12 mouse cellular contexts compared by ENCODE assay signal in genomic region chr9:65752632-65753031, GRCm38 (mm10).
DNase-seq lines count a peak whose midpoint lies in the region; ATAC-seq and TF ChIP-seq lines count a peak whose summit lies in the region.
"Had no signal": no experiment of that assay in that cellular context is flagged by ENCODE, and none has a peak within 500 bp of the region (broad histone marks: within the 10 kb centered on the region; RNA-seq: fewer than 3 reads in every experiment).

No protein-coding gene starts in this region.

- H3K4me1 ChIP-seq in neural tube, embryonic 15.5 days, result peaks cover 20% of the 10 kb centered on the region
- peaks cover 17% of the 10 kb centered on the region; the same call in 1 of the 2 replicates for H3K4me1 ChIP-seq in midbrain, embryonic 14.5 days (ENCODE audit: control insufficient read depth, insufficient read depth, low read length)

- WGBS in neural tube, embryonic 15.5 days, result 95% methylated on average over 3 of the region's 3 CpGs
- WGBS in midbrain, embryonic 14.5 days, result 98% methylated on average over 3 of the region's 3 CpGs

- no peak overlapping the region for H3K27ac ChIP-seq in left cerebral cortex, adult 2 months
- H3K27ac ChIP-seq in neural tube, embryonic 15.5 days (replicated peaks), result no peak overlapping the region
- H3K27ac ChIP-seq in midbrain, embryonic 14.5 days (replicated peaks; ENCODE audit: low read depth, low read length), result no peak overlapping the region

- H3K36me3 ChIP-seq in neural tube, embryonic 15.5 days, result no peaks in the 10 kb centered on the region
- H3K36me3 ChIP-seq in midbrain, embryonic 14.5 days (ENCODE audit: control insufficient read depth, insufficient read depth, low read length), result no peaks in the 10 kb centered on the region

- DNase-seq in left cerebral cortex, adult 2 months (ENCODE audit: extremely low spot score in 1 of 2, low spot score in 2 of 2), result no peak
- no peak for DNase-seq in left cerebral cortex, adult 9 months (ENCODE audit: low spot score in 2 of 2)
- DNase-seq in ES-CJ7 (ENCODE audit: low read depth, low spot score), result peak; percentile 59
- no peak for DNase-seq in brain, embryonic 14.5 days (ENCODE audit: low read depth)
- DNase-seq in thymus, postnatal 0 days (ENCODE audit: low spot score), result peak; percentile 18
- DNase-seq in midbrain, embryonic 14.5 days, result no peak
- DNase-seq: cerebellum, adult 11 months; heart, postnatal 4 days; kidney, postnatal 14 days; lung, postnatal 10 days had no signal

- no peak overlapping the region for H3K9ac ChIP-seq in neural tube, embryonic 15.5 days (replicated peaks)
- no peak overlapping the region for H3K9ac ChIP-seq in midbrain, embryonic 14.5 days (replicated peaks; ENCODE audit: low read length)

- H3K9me3 ChIP-seq in neural tube, embryonic 15.5 days (replicated peaks), result no peaks in the 10 kb centered on the region
- no peaks in the 10 kb centered on the region for H3K9me3 ChIP-seq in midbrain, embryonic 14.5 days (ENCODE audit: control insufficient read depth, low read length)

- H3K27me3 ChIP-seq in neural tube, embryonic 15.5 days (replicated peaks), result no peaks in the 10 kb centered on the region
- H3K27me3 ChIP-seq in midbrain, embryonic 14.5 days (ENCODE audit: control insufficient read depth, insufficient read depth, low read length), result no peaks in the 10 kb centered on the region

- ATAC-seq in neural tube, embryonic 15.5 days (ENCODE audit: low FRiP score), result no peak
- ATAC-seq in midbrain, embryonic 14.5 days (ENCODE audit: low FRiP score, low TSS enrichment), result no peak
- ATAC-seq: activated CD4-positive, CD25-positive, alpha-beta regulatory T cell, adult 4 months had no signal

- TF ChIP-seq CTCF in left cerebral cortex, adult 2 months (IDR thresholded peaks at IDR 0.05), result peak; percentile 45
- TF ChIP-seq CTCF in brain, embryonic 14.5 days (IDR thresholded peaks at IDR 0.05; ENCODE audit: borderline replicate concordance, extremely low read depth, insufficient read depth, insufficient read length), result peak; percentile 26; the same call in 1 of the 2 replicates

- H3K4me3 ChIP-seq in left cerebral cortex, adult 2 months, result no peak overlapping the region
- no peak overlapping the region for H3K4me3 ChIP-seq in neural tube, embryonic 15.5 days (replicated peaks)
- no peak overlapping the region for H3K4me3 ChIP-seq in midbrain, embryonic 14.5 days (replicated peaks; ENCODE audit: low read depth, low read length)

- no peak overlapping the region for H3K4me2 ChIP-seq in neural tube, embryonic 15.5 days
- no peak overlapping the region for H3K4me2 ChIP-seq in midbrain, embryonic 14.5 days (ENCODE audit: low read length)

- TF ChIP-seq POLR2A in brain, embryonic 14.5 days (IDR thresholded peaks at IDR 0.05; ENCODE audit: borderline replicate concordance, extremely low read depth, insufficient read depth, insufficient read length, poor library complexity, severe bottlenecking), result no peak

- intact Hi-C loops in left cerebral cortex, adult 2 months (cut with DNase I), result no loop called here

Comparison
In these comparisons a context has a peak if more than half of its experiments do, and no peak if none do; other contexts are left out.
1. DNase-seq: peak in ES-CJ7 (single experiment) and thymus, postnatal 0 days (single experiment); none in left cerebral cortex, adult 2 months (0 of 2), left cerebral cortex, adult 9 months (0 of 2), brain, embryonic 14.5 days (single experiment) and midbrain, embryonic 14.5 days (single experiment).